Mouse (Mus musculus): ENCODE data around the gene Gbf1. TPM values are rescaled to one million over a fixed set of nuclear protein-coding genes. Genes with fewer than 3 reads are reported as not detected.
"Not testable (repeated sequence)": the region's sequence is repeated elsewhere in the genome, so short reads cannot be mapped to it uniquely, and the experiment has no call there.

The Gbf1 gene
- total RNA-seq, 2 experiments from 2014 or later, result 50.3 to 50.7 TPM

DNA sequence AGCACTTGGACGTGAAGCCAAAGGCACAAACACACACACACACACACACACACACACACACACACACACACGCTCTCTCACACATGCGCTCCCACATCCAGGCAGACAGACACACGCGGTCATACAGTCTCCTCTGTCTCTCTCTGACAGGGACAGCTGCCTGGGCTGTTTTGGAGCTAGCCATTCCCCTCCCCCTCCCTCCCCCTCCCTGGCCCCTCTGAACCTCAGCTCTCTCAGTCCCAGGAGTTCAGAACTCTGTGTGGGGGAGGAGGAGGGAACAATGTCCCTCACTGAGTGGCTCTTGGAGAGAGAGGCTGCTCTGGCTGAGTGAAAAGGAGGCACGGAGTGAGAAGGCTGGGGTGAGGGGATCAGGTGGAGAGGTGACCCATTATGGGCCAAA is 11.2 kb upstream of the Gbf1 start:
- intact Hi-C loops (cut with DNase I), result no loop called here
- peak; percentile 9 to 10 for DNase-seq

DNA sequence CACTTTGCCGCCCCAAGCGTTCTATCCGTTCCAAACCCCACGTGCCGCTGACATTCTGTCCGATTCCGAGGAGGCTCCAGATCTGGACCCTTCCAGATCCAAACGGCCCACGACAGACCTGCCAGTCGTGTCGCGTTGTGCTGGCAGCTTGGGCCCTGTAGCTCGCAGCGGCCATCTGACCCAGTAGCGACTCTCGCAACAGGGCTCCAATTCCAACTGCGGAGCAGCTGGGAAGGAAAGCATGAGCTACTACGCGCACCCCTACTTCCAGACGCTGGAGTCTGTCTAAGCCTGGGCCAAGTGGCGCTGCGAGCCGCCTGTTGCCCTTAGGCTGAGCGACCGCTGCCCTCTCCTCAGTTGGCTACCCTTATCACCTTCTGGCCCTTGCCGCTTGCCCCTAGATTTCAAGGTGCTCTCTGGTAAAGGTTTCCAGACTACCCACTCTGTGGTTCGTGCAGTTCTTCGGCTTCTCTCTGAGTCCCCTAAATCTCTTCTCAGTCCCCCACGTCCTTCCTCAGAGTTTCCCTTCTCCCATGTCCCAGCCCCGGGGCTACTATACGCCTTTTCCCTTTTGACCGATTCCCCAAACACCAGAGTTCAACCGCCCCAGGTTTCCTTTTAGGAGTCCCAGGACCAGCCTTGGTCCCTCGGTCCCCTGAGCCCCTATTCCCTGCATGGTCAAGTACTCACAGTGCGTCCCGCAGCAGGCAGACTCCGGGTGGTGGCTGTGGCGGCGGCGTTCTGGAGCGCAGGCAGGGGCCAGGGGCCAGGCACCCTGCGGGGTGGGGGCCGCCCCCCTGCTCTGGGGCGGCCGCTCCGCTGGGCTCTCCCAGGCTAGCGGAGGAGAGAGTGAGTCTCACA is 4.6 kb upstream of the Gbf1 start, which contains the start of gene Pitx3:
Pitx3 (minus strand) TSS at position 816 of the 861 bp plus-strand sequence.
- peak; percentile 27 to 30 for DNase-seq
- intact Hi-C loops (cut with DNase I), result loop anchor here (5.0 kb wide), 1 partner anchor 40 kb away; no protein-coding TSS in a partner anchor

DNA sequence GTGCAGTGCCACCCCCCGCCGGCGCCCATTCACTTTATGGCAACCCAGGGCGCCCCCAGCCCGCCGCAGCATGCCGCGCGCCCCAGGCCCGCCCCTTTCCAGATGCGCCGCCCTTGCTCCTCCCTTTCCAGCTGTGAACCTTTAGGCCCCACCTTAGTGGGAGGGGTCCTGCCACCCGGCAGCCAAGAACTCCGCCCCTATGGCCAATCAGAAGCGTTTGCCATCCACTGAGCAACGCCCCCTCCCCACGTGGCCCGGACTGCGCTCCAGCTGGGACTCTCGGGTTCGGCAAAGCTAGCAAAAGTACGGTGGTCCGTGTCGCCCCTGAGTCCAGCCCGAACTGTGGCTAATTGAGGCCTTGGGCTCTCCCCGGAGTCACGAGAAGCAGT is 3.9 kb upstream of the Gbf1 start:
- peak; percentile 85 to 88 for DNase-seq
- intact Hi-C loops (cut with DNase I), result loop anchor here (5.0 kb wide), 1 partner anchor 39 kb away; no protein-coding TSS in a partner anchor

DNA sequence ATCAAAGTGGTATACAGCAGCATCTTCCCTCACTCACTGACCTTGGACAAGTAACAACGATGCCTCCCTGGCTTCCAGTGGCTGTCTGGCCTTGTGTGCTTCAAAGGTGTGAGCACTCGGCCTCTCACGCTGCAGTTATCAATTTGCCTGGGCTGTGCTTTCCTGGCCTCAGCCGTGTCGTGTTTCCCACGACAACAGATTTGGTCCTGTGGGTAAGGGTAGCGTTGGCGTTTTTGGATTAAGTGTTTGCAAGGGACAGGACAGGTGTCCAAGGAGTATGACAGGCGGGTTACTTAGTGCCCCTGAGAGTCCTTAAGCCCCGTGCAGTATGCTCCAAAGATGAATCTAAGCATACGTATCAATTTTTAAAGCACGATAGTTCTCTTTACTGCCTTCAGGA is 3.2 kb upstream of the Gbf1 start:
- intact Hi-C loops (cut with DNase I), result loop anchor here (5.0 kb wide), 1 partner anchor 38 kb away; no protein-coding TSS in a partner anchor
- DNase-seq, result no peak

DNA sequence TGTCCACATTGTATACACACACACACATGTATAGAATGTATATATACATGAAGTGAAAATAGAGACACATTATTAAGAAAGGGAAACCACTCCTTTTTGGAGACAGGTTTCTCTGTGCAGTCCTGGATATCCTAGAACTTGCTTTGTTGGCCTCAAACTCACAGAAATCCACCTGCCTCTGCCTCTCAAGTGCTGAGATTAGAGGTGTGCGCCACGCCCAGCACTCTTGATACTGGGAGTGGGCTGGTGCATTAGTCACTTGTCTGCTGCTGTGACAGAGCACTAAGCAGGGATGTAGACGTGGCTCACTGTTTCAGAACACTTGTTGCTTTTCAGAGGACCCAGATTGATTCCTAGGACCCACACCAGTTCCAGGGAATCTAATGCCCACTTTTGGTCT is 13.6 kb downstream of the Gbf1 start:
- intact Hi-C loops (cut with DNase I), result no loop called here
- DNase-seq, result no peak

DNA sequence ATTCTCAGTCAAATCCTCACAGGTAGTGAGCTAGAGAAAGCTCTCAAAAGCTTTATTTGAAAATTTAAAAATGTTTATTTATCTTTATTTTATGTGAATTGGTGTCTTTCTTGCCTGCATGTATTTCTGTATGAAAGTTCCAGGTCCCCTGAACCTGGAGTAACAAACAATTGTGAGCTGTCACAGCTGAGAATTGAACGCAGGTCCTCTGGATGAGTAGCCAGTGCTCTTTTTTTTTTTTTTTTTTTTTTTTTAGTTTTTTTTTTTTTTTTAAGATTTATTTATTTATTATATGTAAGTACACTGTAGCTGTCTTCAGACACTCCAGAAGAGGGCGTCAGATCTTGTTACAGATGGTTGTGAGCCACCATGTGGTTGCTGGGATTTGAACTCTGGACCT is 14.9 kb downstream of the Gbf1 start:
- intact Hi-C loops (cut with DNase I), result not testable (repeated sequence)

DNA sequence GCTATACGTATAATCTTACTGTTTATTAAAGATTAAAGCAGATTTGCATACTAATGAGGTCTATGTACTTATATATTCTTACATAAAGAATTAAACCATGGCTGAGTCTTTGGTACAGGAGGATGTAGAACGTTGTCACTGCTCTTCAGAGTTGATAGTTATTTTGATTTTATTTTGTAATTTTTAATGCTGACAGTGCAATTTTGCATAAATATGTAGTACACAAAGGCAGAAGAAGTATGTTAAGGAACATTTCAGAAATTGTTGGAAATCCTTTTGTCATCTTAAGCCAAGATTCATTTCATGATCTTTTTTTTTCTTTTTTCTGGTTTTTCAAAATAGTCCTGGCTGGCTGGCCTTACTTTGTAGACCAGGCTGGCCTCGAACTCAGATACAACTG is 17.1 kb downstream of the Gbf1 start:
- intact Hi-C loops (cut with DNase I), result no loop called here
- DNase-seq, result no peak

More for the DNA sequence above, 14.9 kb downstream of the Gbf1 start:
- DNase-seq, result not testable (repeated sequence)

DNA sequence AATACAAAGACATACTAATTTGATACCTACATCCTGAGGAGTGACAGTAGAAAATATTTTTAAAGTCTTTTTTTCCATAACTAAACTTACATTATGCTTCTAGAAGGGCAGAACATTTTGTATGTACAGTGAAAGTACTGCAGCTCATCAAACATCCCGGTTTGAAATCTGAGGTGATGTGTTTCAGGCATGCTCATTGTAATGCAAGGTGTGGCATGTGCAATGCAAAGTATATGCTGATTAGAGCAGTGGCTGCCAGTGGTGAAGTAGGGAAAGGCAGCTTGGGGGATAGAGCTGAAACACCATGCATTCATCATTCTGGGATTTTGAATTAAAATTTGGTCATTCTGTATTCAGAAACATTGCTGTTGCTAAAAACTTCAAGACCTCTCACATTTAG is 17.6 kb downstream of the Gbf1 start:
- intact Hi-C loops (cut with DNase I), result no loop called here
- DNase-seq, result no peak

DNA sequence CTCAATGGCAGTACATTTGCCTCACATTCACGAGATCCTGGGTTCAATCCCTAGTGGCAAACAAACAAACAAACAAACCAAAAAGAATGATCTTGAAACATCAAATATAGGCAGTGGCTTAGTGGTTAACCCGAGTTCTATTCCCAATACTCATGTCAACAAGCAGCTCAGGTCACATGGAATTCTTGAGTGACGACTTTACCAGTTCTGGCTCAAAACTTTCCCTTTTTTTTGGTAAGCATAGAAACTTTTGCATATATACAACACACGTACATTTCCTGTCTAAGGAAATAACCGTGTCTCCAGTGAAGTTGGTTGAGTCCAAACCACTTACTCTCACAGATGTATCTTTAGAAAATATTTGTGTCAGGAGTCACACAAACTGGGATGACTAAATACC is 20.2 kb downstream of the Gbf1 start:
- intact Hi-C loops (cut with DNase I), result no loop called here

DNA sequence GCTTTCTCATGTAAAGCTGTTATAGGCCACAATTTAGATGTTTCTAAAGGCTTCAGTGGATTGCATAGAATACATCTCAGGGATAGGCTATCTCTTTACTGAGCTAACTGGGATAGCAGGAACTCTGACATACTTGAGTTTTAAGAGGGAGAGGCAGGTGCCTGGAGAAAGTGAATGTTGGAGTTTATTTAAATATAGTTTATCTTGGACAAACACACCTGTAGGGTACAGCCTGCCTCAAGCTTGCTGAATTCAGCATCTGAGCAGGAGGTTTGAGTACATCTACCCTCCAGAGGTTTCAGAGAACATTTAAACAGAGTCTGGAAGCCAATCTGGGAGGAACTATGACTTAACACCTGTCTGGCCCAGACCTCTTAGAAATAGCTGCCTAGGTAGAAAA is 22.9 kb downstream of the Gbf1 start:
- intact Hi-C loops (cut with DNase I), result no loop called here
- DNase-seq, result no peak

More for the DNA sequence above, 20.2 kb downstream of the Gbf1 start:
- no peak for DNase-seq

DNA sequence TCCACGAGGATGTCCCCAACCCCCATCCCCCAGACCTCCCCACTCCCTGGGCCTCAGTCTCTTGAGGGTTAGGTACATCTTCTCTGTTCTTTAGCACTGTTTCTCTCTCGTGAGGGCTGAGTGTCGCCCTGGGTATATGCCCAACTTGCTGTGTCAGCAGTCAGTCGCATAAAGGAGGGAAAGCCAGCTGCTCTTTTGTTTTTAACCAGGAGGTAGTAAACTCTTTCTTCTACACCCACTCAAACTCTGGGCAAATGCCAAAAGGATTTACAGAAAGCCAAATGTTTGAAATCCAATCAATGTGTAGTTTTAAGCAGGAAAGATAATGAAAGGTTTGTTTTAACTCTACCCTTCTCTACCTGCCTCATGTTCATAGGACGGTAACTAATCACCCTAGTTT is 24.7 kb downstream of the Gbf1 start:
- no peak for DNase-seq
- intact Hi-C loops (cut with DNase I), result no loop called here

DNA sequence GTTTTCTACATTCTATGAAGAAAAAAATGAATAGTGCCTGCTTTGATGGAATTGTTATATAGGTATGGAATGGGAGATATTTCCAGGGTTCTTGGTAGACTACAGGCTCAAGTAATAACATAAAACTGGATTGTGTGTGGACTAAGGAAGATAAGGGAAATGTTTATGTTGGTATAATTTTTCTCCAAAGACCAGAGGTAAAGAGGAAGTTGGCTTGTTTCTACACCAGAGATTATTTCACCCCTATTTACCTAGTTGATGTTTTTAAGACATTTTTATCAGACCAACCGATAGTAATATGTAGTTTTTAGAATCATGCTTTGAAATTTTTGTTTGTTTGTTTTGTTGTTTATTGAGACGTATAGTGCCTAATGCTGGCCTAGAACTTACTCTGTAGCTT is 28.0 kb downstream of the Gbf1 start:
- intact Hi-C loops (cut with DNase I), result no loop called here
- no peak for DNase-seq

DNA sequence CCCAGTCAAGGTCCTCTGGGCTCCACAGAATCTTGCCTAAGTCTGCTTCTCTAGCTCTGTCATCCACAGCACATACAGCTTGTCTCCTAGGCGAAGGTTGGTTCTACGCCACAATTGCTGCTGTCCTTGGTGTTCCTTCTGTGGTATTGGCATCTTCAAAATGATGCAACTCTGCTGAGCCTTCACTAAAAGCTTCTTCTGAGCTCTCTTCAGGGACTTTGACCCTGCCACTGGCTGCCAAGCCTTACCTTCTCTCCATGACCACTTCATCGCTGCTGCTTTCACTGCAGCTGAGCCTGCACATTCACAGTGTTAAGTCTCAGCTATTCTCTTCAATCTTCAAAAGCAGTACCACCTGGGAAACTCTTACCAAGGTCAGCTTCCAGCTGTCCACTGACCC is 29.9 kb downstream of the Gbf1 start:
- intact Hi-C loops (cut with DNase I), result no loop called here
- DNase-seq, result no peak

DNA sequence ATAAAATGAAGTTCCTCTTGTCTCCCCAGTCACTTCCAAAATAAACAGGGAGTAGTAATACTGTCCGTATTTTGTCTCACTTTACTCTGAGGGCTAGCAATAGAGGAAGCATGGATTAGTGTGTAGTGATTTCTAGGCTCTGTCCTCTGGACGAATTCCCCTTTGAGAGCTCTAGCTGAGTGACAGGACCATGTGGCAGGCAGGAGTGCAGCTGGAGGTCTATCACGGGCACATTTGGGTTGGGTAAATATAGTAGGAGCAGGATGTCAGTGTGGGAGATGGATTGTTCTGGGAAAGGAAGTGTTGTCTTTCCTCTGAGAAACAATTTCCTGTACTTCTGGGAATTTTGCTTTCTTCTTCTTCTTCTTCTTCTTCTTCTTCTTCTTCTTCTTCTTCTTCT is 34.3 kb downstream of the Gbf1 start:
- DNase-seq, result peak in 1 of 2 experiments; percentile 16
- intact Hi-C loops (cut with DNase I), result loop anchor here (5.0 kb wide), 1 partner anchor 39 kb away; the partner anchor contains the start of gene Pitx3

DNA sequence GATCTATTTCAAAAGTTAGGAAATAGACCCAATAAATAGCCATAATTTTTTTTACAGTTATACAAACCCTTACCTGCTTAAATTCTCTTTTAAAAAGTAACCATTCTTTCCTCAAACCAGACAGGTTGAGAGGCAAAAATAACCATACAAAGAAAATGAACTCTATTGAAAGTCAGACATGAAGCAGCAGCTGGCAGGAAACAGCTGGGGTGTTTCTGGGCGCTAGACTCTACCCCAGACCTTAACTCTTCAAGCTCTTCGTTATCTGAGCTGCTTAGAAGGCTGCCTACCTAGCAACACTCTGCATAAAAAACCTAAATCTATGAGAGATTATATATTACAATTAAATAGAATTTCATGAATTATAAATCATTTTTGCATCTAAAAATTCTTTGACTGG is 34.9 kb downstream of the Gbf1 start:
- intact Hi-C loops (cut with DNase I), result loop anchor here (5.0 kb wide), 1 partner anchor 40 kb away; the partner anchor contains the start of gene Pitx3
- DNase-seq, result no peak

DNA sequence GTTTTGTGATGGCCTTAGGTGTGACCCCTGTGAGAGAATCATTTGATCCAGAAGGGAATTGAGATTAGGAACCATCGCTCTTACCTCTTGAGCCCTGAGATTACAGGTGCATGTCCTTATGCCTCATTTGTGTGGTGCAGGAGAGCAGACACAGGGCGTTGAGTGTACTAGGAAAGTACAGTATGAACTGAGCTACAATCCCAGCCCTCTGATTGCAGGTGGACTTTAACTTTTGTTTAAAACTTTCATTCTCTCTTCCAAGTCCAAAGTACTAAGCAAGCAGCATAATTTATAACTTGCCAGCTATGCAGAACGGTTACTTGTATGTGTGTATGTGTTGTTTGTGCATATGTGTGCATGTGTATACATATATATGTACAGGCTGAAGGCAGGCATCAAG is 46.0 kb downstream of the Gbf1 start:
- intact Hi-C loops (cut with DNase I), result no loop called here
- DNase-seq, result no peak

DNA sequence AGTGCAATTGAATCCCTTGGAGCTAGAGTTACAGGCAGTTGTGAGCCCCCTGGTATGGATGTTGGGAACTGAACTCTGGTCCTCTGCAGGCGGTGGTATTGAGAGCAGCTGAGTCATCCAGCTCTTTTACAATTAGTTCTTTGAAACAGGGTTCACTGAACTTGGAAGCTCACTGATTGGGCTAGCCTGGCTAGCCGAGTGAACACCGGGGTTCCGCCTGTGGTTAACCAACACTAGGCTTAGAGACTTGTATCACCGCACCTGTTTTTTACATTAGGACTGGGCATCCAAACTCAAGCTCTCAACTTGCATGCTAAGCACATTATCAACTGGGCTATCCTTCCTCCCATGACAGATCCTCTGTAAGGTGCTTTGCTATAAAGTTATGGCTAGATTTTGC is 46.6 kb downstream of the Gbf1 start:
- no peak for DNase-seq
- intact Hi-C loops (cut with DNase I), result no loop called here

DNA sequence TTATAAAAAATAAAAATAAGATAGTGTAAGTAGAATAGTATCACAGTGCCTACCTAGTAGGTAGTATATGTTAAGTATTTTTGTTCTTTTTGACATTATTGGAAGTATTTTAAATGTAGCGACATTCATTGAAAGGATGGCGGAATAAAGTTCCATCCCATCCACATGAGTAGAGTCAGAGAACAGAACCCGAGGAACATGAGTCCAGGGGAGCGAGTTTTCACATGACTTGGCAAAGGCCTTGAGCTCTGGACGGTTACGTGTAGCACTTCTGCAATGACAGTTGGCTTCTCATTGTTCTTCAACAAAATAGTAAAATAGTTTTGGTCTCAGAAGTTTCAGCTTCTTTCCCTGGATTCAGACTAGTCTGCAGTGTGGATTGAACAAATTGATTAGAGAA is 51.9 kb downstream of the Gbf1 start:
- no peak for DNase-seq
- intact Hi-C loops (cut with DNase I), result no loop called here

DNA sequence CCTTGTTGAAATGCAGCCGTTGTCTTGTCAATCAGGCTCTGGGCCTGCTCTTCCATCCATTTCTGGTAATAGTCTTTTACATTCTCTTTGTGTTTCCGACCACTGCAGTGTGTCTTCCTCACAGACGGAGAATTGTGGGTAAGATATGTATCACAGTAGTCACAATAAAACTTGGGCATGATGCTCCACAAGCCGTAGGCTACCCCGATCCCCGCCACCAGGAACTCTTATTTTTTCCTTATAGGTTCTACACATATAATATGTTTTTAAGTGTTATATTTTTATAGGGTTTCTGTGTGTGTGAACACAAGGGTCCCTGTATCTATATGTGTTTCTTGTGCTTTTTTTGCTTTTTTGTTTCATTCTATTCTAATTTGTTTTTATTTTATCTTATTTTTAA is 53.4 kb downstream of the Gbf1 start:
- intact Hi-C loops (cut with DNase I), result no loop called here
- DNase-seq, result no peak

DNA sequence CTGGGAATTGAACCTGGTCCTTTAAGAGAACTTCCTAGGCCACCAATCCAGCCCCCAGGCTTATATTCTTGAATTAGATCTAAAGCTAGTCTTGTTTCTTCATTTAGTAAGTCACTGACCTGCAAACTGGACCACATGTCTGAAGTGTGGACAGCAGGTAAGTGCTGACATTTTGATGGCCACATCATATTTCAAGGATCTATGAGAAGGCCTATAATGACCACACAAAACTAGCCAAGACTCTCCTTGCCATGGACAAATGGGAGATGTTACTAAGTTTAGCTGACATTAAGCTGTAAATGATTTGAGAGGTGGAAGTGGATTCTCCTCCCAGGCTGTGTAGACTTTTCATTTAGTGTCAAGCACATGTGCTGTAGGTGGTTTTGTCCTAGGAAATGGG is 58.6 kb downstream of the Gbf1 start:
- DNase-seq, result no peak
- intact Hi-C loops (cut with DNase I), result no loop called here

DNA sequence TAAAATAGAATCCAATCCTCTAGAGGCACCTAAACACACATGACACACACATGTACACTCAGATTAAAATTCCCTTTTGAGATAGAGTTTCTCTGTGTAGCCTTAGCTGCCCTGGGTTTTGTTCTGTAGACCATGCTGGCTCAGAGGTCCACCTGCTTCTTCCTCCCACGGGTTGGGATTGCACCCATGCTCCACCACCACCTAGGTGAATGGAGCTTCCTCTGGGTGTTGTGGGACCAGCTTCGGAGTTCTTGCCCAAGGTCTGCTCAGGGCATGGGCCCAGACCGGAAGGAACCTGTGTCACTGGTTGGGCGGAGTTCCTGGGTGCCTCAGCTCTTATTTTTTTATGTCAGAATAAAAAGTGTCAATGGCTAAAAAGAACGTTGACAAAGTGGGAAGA is 62.2 kb downstream of the Gbf1 start:
- no peak for DNase-seq
- intact Hi-C loops (cut with DNase I), result no loop called here

DNA sequence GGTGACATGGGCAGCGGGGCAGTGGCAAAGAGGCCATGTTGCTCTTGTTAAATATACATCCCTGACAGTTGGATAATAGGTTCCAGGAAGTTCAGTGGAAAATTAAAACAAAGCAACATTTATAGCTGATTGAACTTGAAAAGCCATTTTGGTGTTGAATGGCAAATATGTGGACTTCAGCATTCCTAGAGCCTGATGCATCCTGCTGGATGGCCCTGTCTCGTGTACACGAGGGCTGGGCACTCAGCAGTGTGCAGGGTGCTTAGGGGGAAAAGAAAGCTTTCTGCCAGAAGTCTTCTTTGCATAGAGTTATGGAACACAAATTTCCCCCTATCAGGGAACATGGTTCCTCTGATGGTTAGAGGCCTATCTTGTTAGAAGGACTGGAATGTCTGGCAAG is 63.1 kb downstream of the Gbf1 start:
- intact Hi-C loops (cut with DNase I), result no loop called here
- DNase-seq, result no peak
